Mouse (Mus musculus) left cerebral cortex, adult 9 months (tissue): ENCODE results near the gene Sfswap.
"Not testable (repeated sequence)": the region's sequence is repeated elsewhere in the genome, so short reads cannot be mapped to it uniquely, and the experiment has no call there.

Experiments used
- DNase-seq, 2 experiments: peaks; one replicate each; pipeline ENCODE4 v3.0.0; 2022; ENCODE audit warnings: low spot score in 2 of 2

The Sfswap gene

DNA sequence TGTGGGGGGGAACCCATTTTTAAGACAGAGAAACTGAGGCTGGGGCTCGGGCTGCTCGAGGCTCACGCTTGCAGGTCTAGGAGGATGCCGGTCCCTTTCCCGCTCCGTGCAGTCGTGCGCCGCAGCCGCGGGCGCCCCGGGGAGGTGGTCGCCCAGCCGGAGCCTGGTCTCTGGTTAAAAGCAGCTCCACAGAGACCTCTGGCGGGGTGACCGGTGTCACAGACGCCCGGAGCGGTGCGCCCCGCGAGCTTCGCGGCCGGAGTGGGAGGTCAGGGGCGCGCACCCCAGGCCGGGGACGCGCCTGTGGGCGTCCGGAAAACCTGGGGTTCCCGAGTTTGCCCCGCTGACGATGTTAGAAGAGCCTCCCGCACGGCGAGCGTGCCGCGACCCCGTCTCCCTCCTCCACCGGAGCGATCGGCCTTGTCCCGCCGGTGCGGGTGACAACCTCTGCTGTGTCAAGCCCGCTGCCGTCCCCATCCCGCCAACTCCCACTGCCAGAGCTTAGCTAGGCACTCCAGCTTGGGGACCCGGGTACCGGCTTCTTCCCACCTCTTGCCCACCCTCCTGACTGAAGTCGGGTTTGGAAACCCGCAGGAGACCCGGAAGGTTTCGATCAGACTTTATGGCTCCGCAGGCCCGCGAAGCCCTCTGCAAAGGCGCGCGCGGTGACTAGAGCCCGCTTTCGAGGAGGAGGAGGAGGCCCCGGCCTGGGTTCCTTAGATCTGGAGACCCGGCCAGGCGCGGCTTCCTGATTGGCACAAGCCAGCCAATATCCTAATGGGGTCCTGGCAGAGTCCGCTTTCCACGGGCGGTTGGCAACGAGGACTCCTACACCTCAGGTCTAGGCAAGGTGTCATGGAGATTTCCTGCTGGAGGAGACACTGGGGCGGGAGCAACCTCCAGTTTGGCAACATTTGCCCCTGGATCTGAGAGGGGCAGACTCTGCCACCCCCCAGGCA lies 83.8 kb downstream of the Sfswap start:
- DNase-seq, result no peak

DNA sequence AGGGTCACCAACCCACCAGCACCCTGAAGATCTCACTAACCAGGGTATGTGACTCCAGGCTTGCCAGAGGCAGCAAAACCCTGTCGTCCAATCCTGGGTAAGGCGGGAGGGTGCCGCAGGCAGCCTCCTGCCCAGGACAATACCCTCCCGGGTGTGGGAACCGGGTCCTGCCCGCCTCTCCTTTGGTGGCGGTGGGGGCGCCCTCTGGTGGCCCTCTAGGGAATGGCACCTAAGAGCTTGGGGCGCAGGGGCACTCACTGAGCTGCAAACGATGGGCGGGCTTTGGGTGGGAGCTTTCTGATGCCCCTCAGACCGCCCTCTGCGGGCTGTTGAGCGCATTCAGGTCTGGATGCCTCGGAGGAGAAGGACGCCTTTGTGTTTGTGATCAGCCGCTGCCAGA lies 85.0 kb downstream of the Sfswap start:
- peak in 1 of 2 experiments; percentile 82 for DNase-seq

DNA sequence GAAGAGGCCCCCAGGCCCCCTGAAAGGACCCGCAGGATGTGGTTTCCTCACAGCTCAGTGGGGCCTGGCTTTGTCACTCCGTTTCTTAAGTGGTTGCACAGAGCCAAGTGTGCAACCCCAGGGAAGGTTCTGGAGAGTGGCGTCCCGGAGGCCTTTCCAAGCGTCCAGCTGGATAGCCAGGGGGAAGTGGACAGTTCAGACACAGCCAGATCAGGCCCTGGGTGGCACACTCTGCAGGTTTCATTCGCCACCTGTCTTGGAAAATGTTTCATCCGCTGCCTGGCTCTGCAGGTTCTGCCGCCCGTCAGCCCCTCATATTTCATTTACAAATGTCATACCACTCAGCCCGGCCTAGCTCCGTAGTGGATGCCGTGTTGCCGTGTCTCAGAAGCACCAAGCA lies 85.5 kb downstream of the Sfswap start:
- no peak for DNase-seq

DNA sequence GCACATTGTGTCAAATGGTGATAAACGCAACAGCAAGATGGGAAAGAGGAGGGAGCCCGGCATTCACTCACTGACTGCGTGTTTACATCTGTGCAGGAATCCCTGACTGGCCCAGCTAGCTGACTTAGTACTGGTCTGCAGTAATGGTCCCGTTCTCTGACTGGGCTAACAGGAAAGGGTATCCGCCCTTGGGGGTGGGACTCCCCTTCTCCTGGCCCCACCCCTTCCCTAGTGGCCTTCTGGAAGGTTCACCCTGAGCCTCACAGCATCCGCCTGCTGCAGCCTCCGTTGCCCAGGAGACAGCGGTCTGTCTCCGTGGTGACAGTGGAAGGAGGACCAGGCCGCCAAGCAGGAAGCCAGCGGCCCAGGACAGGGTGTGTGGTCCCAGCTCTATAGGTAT lies 89.9 kb downstream of the Sfswap start:
- peak in 1 of 2 experiments; percentile 49 for DNase-seq

DNA sequence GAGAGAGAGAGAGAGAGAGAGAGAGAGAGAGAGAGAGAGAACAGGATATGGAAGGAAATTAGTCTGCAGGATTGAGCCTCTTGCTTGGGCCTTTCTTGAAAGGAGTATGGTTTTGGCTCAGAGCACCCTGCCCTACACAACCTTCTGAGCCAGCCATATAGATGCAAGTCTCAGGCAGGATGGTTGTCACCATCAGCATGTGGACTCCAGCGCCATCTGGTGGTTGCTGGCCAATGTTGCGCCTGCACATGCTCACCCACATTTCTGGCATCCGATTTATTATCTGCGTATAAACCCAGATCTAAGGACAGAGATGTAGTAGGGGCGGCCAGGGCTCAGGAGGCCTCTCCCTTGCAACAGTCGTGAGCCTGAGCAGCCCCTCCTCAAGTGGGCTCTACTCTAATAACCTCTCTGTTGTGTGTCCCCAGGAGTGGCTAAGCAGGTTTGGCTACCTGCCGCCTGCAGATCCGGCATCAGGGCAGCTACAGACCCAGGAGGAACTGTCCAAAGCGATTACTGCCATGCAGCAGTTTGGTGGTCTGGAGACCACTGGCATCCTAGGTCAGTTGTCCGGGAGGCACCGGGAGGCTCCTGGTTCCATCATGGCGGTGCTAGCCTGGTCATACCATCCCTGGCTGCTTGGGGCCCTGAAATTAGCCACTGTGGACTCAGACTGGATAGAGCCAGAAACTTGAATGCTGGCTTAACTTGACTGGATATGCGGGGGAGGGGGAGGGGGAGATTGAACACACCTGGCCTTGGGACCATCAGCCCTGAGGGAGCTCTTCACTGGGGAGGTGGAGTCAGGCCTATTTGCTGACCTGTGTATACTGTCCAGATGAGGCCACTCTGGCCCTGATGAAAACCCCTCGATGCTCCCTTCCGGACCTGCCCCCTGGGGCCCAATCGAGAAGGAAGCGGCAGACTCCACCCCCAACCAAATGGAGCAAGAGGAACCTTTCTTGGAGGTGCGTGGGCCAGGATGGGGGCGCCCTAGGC lies 93.4 kb downstream of the Sfswap start:
- DNase-seq, result peak in 1 of 2 experiments; percentile 88

DNA sequence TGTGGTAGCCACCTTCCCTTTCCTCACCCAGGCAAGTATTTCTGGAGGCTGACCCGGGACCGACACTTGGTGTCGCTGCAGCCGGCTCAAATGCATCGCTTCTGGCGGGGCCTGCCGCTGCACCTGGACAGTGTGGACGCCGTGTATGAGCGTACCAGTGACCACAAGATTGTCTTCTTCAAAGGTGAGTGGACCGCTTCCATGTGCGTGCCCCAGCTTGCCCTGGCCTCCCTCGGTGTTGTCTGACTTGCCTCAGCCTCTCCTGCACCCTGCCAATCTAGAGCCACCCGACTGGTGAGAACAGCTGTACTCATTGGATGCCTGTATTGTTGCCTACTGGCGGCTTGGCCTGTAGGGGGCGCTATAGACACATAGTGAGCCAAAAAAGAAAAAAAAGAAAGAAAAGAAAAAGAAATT lies 101.1 kb downstream of the Sfswap start:
- no peak for DNase-seq

DNA sequence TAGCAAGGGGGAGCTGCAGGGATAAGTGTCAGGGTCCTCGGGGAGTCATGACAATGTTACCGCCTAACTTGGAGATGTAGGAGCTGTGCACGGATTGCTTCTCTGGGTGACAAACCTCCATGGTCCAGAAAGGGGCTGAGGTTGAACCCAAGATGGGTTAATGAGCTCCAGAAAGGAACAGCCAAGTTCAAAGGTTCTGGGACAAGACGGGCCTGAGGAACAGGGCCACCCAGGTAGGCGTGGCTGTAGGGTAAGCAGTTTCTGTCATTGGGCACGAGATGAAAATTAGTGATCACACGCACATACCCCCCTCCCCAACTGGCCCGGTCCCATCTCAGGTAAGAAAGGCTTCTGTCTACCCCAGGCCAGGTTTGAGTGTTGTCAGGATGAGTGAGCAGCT lies 106.5 kb downstream of the Sfswap start:
- no peak for DNase-seq

DNA sequence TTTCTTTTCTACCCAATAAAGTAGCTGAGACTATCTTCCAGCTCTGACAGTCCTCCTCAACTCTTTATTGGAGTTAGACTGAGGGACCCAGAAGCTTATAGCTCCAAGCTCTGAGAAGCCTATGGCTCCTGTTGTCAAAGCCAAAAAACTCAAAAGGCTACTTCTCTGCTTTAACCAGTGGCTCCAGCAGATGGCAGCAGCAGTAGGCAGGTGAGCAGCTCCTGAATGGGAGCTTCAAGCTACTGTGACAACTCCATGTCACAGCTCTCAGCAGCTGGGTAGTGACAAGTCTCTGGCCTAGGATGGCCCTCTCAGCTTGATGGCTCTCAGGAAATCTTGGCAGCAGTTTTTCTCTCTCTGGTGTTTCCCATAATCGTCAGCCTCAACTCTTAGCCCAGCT lies 110.0 kb downstream of the Sfswap start:
- DNase-seq, result peak in 1 of 2 experiments; percentile 83

DNA sequence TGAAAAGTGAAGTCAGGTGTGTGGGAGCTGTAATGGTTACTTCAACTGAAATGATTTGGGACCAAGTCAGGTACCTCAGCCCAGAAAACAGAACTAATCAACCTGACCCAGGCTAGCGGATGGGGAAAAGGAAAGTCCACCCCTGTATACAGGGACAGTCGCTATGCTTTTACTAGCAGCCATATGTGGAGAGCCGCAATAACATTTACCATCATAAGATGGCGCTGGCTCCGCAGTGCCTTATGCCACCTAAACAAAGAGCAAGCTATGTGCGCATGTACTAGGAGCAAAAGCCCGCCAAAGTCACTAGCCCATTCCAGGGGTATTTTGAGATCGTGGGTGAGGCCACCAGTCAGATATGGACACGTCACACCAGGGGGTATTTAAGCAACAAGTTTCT lies 119.6 kb downstream of the Sfswap start:
- not testable (repeated sequence) for DNase-seq
